Mouse (Mus musculus) monocyte, adult 5-6 weeks (primary cell): ENCODE data around the gene Cfap46. TPM values are rescaled to one million over a fixed set of nuclear protein-coding genes. Genes with fewer than 3 reads are reported as not detected.
"Not testable (repeated sequence)": the region's sequence is repeated elsewhere in the genome, so short reads cannot be mapped to it uniquely, and the experiment has no call there.

Source experiments
- ATAC-seq: fragments of 153-309, 156-312 bp; replicated peaks from 2 replicates; pipeline ENCODE4 v1.8.0; 2017; ENCODE audit warnings: mild to moderate bottlenecking; ENCODE audit not compliant: low TSS enrichment, insufficient number of reproducible peaks, severe bottlenecking, poor library complexity, low FRiP score
- total RNA-seq: library from RNA; stranded (forward); fragments of 200-1000, 200-491, 200-594 nt; gene quantifications from 3 replicates; pipeline ENCODE4 v1.2.3, GENCODE M21; 2017

The Cfap46 gene
- total RNA-seq, 1 experiment from 2014 or later, result not detected

DNA sequence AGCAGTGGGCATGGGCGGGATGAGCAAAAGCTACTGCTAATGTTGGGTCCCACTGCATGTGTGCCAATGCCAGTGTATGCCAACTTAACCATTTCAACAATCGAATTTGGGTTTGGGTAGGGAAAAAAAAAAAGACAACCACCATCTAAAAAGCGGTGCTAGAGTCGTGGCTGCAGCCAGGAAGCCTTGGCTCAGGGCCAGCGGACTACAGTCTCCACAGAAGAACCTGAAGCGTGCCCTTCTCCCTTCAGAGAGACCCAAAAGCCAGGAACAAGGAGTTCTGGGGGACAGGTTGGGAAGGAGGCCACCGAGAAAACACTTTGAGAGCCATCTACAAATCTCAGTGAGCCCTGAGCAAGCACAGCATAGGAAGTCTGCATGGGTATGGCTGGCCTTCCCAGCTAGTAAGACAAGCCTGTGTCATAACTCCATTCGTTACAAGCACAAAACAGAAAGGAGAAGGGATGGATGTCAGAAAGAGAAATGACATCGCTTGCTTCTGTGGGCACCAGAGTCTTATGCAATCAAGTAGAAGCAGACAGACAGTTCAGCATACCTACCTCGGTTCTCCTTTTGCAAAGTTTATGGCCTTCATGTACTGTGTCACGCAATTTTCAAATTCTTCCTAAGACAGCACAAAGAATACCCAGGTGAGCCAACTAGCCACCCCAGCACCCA, 1.6 kb downstream of the Cfap46 start:
- ATAC-seq, result no peak

- ATAC-seq, result no peak
These were observed 7.2 kb downstream of the Cfap46 start for GRCm38 (mm10) chr7:139676433-139676832.

DNA sequence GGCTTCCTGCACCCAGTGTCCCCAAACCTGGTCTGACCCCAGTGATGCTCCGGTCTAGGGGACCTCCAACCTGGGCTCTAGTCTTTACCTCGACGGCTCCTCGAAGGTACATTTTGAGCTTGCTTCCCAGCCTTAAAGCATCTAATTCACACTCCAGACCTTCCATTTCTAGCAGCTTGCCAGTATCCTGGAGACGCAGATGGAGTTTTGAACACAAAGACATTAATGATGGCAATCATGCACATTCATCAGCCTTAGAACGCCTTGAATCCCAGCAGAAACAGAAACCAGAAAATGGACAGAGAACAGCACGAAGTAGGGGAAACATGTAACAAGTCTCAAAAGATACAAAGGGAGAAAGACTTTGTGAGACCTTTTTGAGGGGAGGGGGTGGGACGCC, 16.7 kb downstream of the Cfap46 start:
- no peak for ATAC-seq

GRCm38 (mm10) chr7:139663318-139663717, 20.3 kb downstream of the Cfap46 start:
- no peak for ATAC-seq

DNA sequence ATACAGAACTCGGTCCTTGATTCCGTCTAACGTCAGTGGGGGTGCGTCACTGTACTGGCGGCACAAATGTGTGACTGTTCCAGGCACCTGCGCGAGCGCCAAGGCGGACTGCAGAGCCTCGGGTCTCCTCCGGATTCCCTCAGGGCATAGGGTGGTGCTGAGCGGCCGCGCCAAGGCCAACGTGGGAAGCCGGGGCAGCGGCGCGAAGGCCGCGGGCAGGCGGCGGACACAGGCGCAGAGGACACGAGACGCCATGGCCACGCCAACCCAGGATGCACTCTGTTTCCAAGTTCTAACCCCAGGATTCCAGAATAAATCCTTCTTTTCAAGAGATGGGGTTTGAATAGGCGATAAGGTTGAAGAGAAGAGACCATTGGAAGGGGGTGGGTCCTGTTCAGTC, 23.7 kb downstream of the Cfap46 start:
- ATAC-seq, result not testable (repeated sequence)

- ATAC-seq, result no peak
These were observed 33.9 kb downstream of the Cfap46 start for GRCm38 (mm10) chr7:139649698-139650097.

DNA sequence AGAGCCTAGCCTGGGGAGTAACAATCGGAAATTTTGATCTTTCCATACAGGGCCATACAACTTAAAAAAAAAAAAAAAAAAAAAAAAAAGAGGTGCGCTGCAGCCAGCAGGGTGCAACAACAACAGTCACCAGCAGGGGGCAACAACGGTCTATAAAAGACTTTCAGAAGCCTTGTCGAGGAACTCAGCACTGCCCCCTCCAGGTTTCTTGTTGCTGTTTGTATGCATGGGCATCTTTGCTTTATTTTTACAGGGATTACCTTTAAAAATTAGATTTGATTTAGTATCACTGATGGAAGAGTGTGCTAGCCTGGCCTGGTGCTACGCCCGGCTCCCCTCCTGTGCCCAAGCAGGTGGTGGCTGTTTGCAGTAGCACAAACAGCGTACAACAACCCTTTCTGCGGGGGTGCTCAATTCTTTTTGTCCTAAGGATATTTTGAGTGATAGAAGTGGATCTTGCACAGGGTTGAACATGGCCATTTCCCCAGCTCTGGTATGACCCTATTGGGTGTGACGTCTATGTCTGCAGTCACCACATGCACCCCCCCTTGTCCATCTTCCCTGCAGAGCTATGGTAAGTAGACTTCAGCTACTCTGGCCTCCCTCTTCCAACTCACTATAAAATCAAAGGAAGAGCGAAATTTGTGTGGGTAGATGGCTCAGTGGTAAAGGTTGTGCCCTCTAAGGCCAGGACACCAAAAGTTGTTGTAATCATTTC, 35.4 kb downstream of the Cfap46 start:
- ATAC-seq, result peak; percentile 62; the same call in 1 of the 2 replicates

- ATAC-seq, result no peak
These were observed 50.2 kb downstream of the Cfap46 start for GRCm38 (mm10) chr7:139633393-139633792.

DNA sequence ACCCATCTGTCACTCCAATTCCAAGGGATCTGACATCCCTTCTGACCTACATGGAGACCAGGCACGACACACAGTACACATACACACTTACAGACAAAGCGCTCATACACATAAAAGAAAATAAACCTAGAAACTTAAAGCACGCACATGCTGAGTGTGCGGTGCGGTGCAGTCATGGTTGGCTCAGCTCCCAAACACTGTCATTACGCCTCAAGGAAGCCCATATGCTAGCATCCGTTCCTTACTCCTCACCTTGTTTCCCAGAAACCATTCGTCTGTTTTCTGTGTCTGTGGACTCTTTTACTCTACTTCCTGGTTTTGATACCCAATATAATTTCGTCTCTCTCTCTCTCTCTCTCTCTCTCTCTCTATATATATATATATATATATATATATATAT, 58.5 kb downstream of the Cfap46 start:
- no peak for ATAC-seq

- ATAC-seq, result no peak
These were observed 61.0 kb downstream of the Cfap46 start for GRCm38 (mm10) chr7:139622568-139622967.

DNA sequence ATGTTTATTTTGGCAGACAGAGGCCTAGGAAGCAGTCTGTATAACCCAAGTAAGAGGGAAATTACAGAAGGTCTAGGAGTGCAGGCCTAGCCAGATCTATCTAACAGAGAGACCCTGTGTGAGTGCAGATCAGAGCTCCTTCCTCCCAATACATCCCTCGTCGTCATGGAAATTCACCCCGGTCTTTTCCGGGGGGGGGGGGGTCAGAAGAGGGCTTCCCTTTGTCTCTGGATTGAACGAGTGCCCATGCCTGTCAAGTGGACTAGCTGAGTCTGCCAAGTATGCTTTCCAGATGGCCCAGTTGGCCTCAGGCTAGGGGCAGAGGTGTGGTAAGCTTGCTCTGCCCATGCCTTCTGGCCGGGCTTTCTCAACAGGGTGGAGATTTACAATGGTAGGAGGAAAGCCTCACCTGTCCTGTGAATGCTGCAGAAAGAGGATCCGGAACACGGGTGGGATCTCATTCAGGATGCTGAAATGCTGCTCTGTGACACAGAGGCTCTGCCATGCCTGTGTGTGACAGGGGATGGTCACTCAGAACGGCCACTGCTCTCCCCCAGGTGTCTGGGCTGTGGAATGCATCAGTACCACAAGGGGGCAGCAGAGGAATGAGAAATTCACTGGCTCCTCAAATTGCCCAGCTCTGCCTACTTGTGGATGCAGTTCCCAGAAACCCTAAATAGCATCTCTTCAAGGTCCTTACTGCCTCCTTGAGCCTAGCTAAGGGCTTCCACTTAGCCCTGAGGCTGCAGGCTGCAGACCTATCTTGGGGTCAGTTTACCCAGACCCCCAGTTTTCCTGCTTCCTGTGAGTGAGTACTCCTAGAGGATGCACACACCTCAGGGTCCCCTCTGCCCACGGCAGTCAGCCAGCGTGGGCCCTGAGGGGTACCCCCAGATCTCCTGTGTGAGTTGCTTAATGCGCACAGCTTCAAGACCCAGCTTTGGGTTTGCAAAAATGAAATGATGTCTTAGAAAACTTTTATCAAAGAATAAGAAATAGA, 67.5 kb downstream of the Cfap46 start:
- ATAC-seq, result no peak

DNA sequence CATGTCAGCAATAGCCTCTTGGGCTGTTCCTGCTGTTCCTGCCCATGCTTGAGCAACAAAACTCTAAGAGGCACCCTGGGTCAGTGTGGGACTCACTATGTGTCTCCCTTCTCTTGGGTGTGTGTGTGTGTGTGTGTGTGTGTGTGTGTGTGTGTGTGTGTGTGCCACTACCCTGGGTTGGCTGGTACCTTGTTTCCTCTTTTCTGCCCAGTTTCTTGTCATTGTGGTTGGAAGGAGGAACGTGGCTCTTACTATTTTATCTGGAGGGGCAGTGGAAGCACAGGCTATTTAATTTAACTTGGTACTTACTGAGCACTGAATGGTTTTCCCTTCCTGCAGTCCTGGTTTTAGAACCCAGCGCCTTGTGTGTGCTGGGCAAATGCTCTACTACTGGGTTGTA, 73.3 kb downstream of the Cfap46 start:
- no peak for ATAC-seq

GRCm38 (mm10) chr7:139595862-139596261, 87.8 kb downstream of the Cfap46 start:
- ATAC-seq, result no peak

DNA sequence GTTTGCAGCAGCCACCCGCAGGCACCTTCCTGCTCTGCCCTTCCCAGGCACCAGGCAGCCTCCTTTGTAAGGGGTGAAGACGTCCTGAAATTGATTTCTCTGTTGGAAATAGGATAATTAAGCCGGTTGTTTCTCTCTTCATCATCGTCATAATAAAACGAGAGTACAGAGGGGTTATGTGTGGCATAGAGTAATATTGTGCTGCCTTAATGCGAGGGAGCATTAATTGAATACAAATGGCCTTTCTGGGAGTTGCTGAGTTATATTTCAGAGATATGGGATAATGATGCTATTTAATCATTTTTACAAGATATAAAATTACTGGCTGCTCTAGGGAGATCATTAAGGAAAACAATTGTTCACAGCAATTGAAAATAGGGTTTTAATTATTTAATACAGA, 88.3 kb downstream of the Cfap46 start:
- ATAC-seq, result no peak

DNA sequence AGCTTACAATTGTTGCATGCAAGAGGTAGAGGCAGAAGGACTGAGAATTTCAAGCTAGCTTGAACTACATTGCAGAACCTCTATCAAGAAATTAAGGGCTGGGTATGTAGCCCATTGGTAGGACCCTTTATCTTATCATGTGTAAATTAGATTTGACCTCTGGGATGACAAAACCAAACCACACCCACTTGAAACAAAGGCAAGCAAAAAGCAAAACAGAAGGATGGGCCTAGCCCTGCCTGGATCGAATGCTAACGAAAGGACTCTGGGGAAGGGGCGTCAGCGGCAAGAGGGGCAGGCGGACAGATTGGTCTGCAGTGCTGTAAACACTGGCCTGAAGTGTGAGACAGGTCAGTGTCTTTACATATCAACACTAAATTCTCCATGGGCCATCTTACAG, 92.3 kb downstream of the Cfap46 start:
- ATAC-seq, result no peak

- ATAC-seq, result no peak
These were observed 93.3 kb downstream of the Cfap46 start for GRCm38 (mm10) chr7:139590302-139590701.

DNA sequence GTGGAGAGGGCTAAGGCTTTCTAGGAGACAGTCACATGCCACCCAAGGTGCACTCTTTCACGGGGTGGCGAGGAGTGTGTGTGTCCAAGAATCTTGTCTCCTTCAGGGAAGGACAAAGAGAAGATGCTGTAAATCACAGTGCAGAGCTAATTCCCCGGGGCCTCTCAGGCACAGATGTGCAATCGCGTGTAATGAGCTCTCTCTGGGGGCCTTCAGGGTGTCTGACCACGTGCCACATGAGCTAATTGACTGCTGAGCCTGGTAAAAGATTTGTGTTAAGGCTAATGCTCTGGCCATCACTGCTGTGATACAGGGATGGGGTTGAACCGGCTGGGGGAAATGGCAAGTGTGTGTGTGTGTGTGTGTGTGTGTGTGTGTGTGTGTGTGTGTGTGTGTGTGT, 95.7 kb downstream of the Cfap46 start:
- no peak for ATAC-seq

GRCm38 (mm10) chr7:139585183-139585821, 98.3 kb downstream of the Cfap46 start:
- ATAC-seq, result no peak
